Mouse (Mus musculus) heart, adult 2 months (tissue): Measurements from ENCODE around the gene Prkag3.

Experiments used
- CTCF ChIP-seq: fragments of 200-600 bp; IDR thresholded peaks from 2 replicates; pipeline ENCODE4 v1.8.1; 2022; ENCODE audit warnings: antibody characterized with exemption, mild to moderate bottlenecking, moderate library complexity
- POLR2A ChIP-seq: fragments of 200-500 bp; IDR thresholded peaks from 2 replicates; pipeline ENCODE4 v1.6.1; 2011; ENCODE audit warnings: mild to moderate bottlenecking, low read depth, low read length, control low read depth; ENCODE audit not compliant: insufficient read depth

- no peak for TF ChIP-seq POLR2A
- no peak for TF ChIP-seq CTCF
Observed at GRCm38 (mm10) chr1:74792831-74793660, 44.0 kb upstream of the Prkag3 start.
